Comparison of ENCODE assay signal across 17 mouse cellular contexts in the genomic region with DNA sequence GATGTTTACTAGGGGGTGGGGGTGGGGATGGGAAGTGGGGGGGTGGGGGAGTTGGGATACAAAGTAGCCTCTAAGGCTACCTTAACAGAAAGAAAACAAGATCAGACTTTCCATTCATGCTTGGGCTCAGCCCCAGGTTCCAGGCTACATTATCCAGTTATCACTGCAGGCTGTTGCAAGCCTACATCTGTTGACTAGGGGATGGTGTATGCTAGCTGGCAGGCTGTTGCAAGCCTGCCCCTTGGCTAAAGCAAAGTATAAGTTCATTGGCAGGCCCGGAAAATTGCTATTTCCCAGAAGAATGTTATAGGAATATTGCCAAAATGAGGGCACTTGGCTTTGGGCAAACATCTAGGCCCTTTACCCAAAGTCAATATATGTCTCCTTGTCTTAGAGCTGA. TPM values are rescaled to one million over a fixed set of nuclear protein-coding genes. Genes with fewer than 3 reads are reported as not detected.
DNase-seq lines count a peak whose midpoint lies in the region; ATAC-seq and TF ChIP-seq lines count a peak whose summit lies in the region.
"Had no signal": no experiment of that assay in that cellular context is flagged by ENCODE, and none has a peak within 500 bp of the region (broad histone marks: within the 10 kb centered on the region; RNA-seq: fewer than 3 reads in every experiment).

No protein-coding gene starts in this region.

- no peak overlapping the region for H3K4me3 ChIP-seq in hindbrain, postnatal 0 days (ENCODE audit: low read length)
- no peak overlapping the region for H3K4me3 ChIP-seq in hindbrain, embryonic 10.5 days
- no peak overlapping the region for H3K4me3 ChIP-seq in stomach, embryonic 16.5 days (replicated peaks; ENCODE audit: low read length)
- no peak overlapping the region for H3K4me3 ChIP-seq in stomach, postnatal 0 days (ENCODE audit: low read depth, low read length)
- H3K4me3 ChIP-seq: embryonic facial prominence, embryonic 13.5 days; forebrain, embryonic 13.5 days; heart, embryonic 10.5 days had no signal

- no peak for TF ChIP-seq EP300 in stomach, postnatal 0 days (optimal IDR thresholded peaks at IDR 0.05)

- H3K4me1 ChIP-seq in hindbrain, postnatal 0 days (ENCODE audit: insufficient read depth, low read length), result no peaks in the 10 kb centered on the region
- H3K4me1 ChIP-seq in hindbrain, embryonic 10.5 days (replicated peaks), result peaks cover 11% of the 10 kb centered on the region
- H3K4me1 ChIP-seq in stomach, embryonic 16.5 days (ENCODE audit: control insufficient read depth, insufficient read depth, low read length), result no peaks in the 10 kb centered on the region; the same call in 1 of the 2 replicates
- H3K4me1 ChIP-seq in stomach, postnatal 0 days (replicated peaks; ENCODE audit: control insufficient read depth, insufficient read depth), result no peaks in the 10 kb centered on the region

- ATAC-seq in hindbrain, postnatal 0 days, result peak; percentile 83
- peak; percentile 60; the same call in 1 of the 2 replicates for ATAC-seq in stomach, embryonic 16.5 days (ENCODE audit: insufficient read depth, low FRiP score)
- no peak for ATAC-seq in stomach, postnatal 0 days (ENCODE audit: low FRiP score, low TSS enrichment)
- ATAC-seq: forebrain, embryonic 13.5 days had no signal

- no peak overlapping the region for H3K9ac ChIP-seq in hindbrain, postnatal 0 days (replicated peaks; ENCODE audit: low read length)
- H3K9ac ChIP-seq in stomach, embryonic 16.5 days (ENCODE audit: low read length), result no peak overlapping the region
- H3K9ac ChIP-seq in stomach, postnatal 0 days (ENCODE audit: low read length), result no peak overlapping the region
- H3K9ac ChIP-seq: embryonic facial prominence, embryonic 13.5 days; forebrain, embryonic 13.5 days had no signal

- 42% methylated on average over 1 of the region's 1 CpGs for WGBS in hindbrain, postnatal 0 days
- 82% methylated on average over 1 of the region's 1 CpGs for WGBS in hindbrain, embryonic 10.5 days
- 60% methylated on average over 1 of the region's 1 CpGs for WGBS in stomach, embryonic 16.5 days
- 44% methylated on average over 1 of the region's 1 CpGs for WGBS in stomach, postnatal 0 days

- intact Hi-C loops in heart, postnatal 25 days (cut with DNase I), result no loop called here

- no peak overlapping the region for H3K27ac ChIP-seq in hindbrain, postnatal 0 days
- H3K27ac ChIP-seq in hindbrain, embryonic 10.5 days, result no peak overlapping the region
- H3K27ac ChIP-seq in stomach, embryonic 16.5 days (ENCODE audit: low read length), result no peak overlapping the region
- no peak overlapping the region for H3K27ac ChIP-seq in stomach, postnatal 0 days (replicated peaks)
- H3K27ac ChIP-seq: embryonic facial prominence, embryonic 13.5 days; forebrain, embryonic 13.5 days; heart, embryonic 10.5 days had no signal

- no peaks in the 10 kb centered on the region for H3K27me3 ChIP-seq in hindbrain, postnatal 0 days (ENCODE audit: insufficient read depth, low read length)
- H3K27me3 ChIP-seq in hindbrain, embryonic 10.5 days (ENCODE audit: insufficient read depth, poor library complexity, severe bottlenecking), result no peaks in the 10 kb centered on the region
- no peaks in the 10 kb centered on the region for H3K27me3 ChIP-seq in stomach, embryonic 16.5 days (ENCODE audit: control insufficient read depth, insufficient read depth, low read length)
- no peaks in the 10 kb centered on the region for H3K27me3 ChIP-seq in stomach, postnatal 0 days (ENCODE audit: control insufficient read depth, insufficient read depth, low read length)
- H3K27me3 ChIP-seq: embryonic facial prominence, embryonic 13.5 days; forebrain, embryonic 13.5 days had no signal

- no peaks in the 10 kb centered on the region for H3K9me3 ChIP-seq in hindbrain, postnatal 0 days (ENCODE audit: low read length)
- H3K9me3 ChIP-seq in hindbrain, embryonic 10.5 days, result no peaks in the 10 kb centered on the region
- no peaks in the 10 kb centered on the region for H3K9me3 ChIP-seq in stomach, embryonic 16.5 days (replicated peaks; ENCODE audit: control insufficient read depth, low read length)
- no peaks in the 10 kb centered on the region for H3K9me3 ChIP-seq in stomach, postnatal 0 days (ENCODE audit: control insufficient read depth, low read length)
- H3K9me3 ChIP-seq: embryonic facial prominence, embryonic 13.5 days; forebrain, embryonic 13.5 days; heart, embryonic 10.5 days had no signal

- H3K36me3 ChIP-seq in hindbrain, postnatal 0 days (ENCODE audit: insufficient read depth, low read length), result no peaks in the 10 kb centered on the region
- no peaks in the 10 kb centered on the region for H3K36me3 ChIP-seq in hindbrain, embryonic 10.5 days
- no peaks in the 10 kb centered on the region for H3K36me3 ChIP-seq in stomach, embryonic 16.5 days (ENCODE audit: control insufficient read depth, insufficient read depth, low read length)
- no peaks in the 10 kb centered on the region for H3K36me3 ChIP-seq in stomach, postnatal 0 days (ENCODE audit: control insufficient read depth, insufficient read depth, low read length)
- H3K36me3 ChIP-seq: embryonic facial prominence, embryonic 13.5 days; heart, embryonic 10.5 days had no signal

- H3K4me2 ChIP-seq in hindbrain, postnatal 0 days (ENCODE audit: low read depth, low read length), result no peak overlapping the region
- H3K4me2 ChIP-seq in stomach, embryonic 16.5 days (ENCODE audit: low read depth, low read length), result no peak overlapping the region
- no peak overlapping the region for H3K4me2 ChIP-seq in stomach, postnatal 0 days (replicated peaks; ENCODE audit: low read depth)
- H3K4me2 ChIP-seq: embryonic facial prominence, embryonic 13.5 days; forebrain, embryonic 13.5 days had no signal

- TF ChIP-seq CTCF in hindbrain, postnatal 0 days (IDR thresholded peaks at IDR 0.05; ENCODE audit: low read depth), result no peak
- no peak for TF ChIP-seq CTCF in stomach, postnatal 0 days (IDR thresholded peaks at IDR 0.05; ENCODE audit: low read depth)

- DNase-seq in heart, adult 11 months, result peak; percentile 15
- DNase-seq in heart, postnatal 25 days (ENCODE audit: low spot score), result no peak
- peak; percentile 46 for DNase-seq in hindbrain, postnatal 0 days (ENCODE audit: low spot score)
- no peak for DNase-seq in hindbrain, embryonic 10.5 days (ENCODE audit: low spot score)
- DNase-seq in stomach, postnatal 0 days (ENCODE audit: low spot score), result no peak
- DNase-seq: adrenal gland, adult 2 months; adrenal gland, postnatal 25 days; cerebellum, adult 2 months; cerebellum, postnatal 25 days; gastrocnemius, postnatal 36 days; heart, adult 18-20 months; heart, postnatal 10 days; kidney, adult 11 months had no signal

RNA-seq across cellular contexts. Expression of a gene that starts 16.0 kb away (rescaled TPM):
- 10 to 100 TPM; 17.1 to 20.0 TPM for total RNA-seq in heart, postnatal 25 days (2021)
- total RNA-seq in hindbrain, postnatal 0 days (2014; rRNA removed), result 8.1 and 10.0 TPM in 2 replicates
- polyA plus RNA-seq in hindbrain, postnatal 0 days (2015; fragmentation: Nextera tagmentation; extraction: Ambion mirVana), result 7.9 and 8.5 TPM in 2 replicates
- 1.9 and 2.0 TPM in 2 replicates for polyA plus RNA-seq in hindbrain, embryonic 10.5 days (2016; fragmentation: Nextera tagmentation; extraction: Ambion mirVana)
- 1.5 and 1.7 TPM in 2 replicates for polyA plus RNA-seq in stomach, embryonic 16.5 days (2015; fragmentation: Nextera tagmentation; extraction: Ambion mirVana)
- 0.87 and 1.0 TPM in 2 replicates for polyA plus RNA-seq in stomach, postnatal 0 days (2015; fragmentation: Nextera tagmentation; extraction: Ambion mirVana)

Comparison
In these comparisons a context has a peak if more than half of its experiments do, and no peak if none do; other contexts are left out.
1. DNase-seq: peak in heart, adult 11 months (single experiment) and hindbrain, postnatal 0 days (single experiment); none in heart, postnatal 25 days (single experiment), hindbrain, embryonic 10.5 days (single experiment) and stomach, postnatal 0 days (single experiment).